Mouse (Mus musculus) limb, embryonic 13.5 days (tissue): ENCODE data around the gene Thra. TPM values are rescaled to one million over a fixed set of nuclear protein-coding genes. Genes with fewer than 3 reads are reported as not detected.

Source experiments
- ATAC-seq: fragments of 200-750 bp; cut with Nextera tagmentation; 2 replicates; pipeline ENCODE4 v1.8.0; 2017; ENCODE audit warnings: low read depth, moderate number of reproducible peaks, moderate TSS enrichment; ENCODE audit not compliant: low FRiP score
- H3K27ac ChIP-seq: fragments of 300-500 bp; sonication (generic); 2 replicates; pipeline ENCODE4 v1.5.1; 2015; ENCODE audit warnings: inconsistent platforms, mild to moderate bottlenecking, moderate library complexity
- H3K27me3 ChIP-seq: fragments of 300-500 bp; sonication (generic); 2 replicates; pipeline ENCODE4 v1.6.1; 2015; ENCODE audit warnings: mild to moderate bottlenecking, inconsistent platforms
- H3K36me3 ChIP-seq: fragments of 300-500 bp; sonication (generic); 2 replicates; pipeline ENCODE4 v1.6.1; 2015; ENCODE audit warnings: inconsistent platforms, mild to moderate bottlenecking, moderate library complexity
- H3K4me1 ChIP-seq: fragments of 300-500 bp; sonication (generic); 2 replicates; pipeline ENCODE4 v1.6.1; 2015; ENCODE audit warnings: inconsistent platforms
- H3K4me2 ChIP-seq: fragments of 300-500 bp; sonication (generic); replicated peaks from 2 replicates; pipeline ENCODE4 v1.6.1; 2015; ENCODE audit warnings: inconsistent platforms, mild to moderate bottlenecking, moderate library complexity
- H3K4me3 ChIP-seq: fragments of 300-500 bp; sonication (generic); 2 replicates; pipeline ENCODE4 v1.5.1; 2015; ENCODE audit warnings: moderate library complexity, mild to moderate bottlenecking, inconsistent platforms
- H3K9ac ChIP-seq: fragments of 300-500 bp; sonication (generic); 2 replicates; pipeline ENCODE4 v1.6.1; 2015; ENCODE audit warnings: mild to moderate bottlenecking, inconsistent platforms
- H3K9me3 ChIP-seq: fragments of 300-500 bp; sonication (generic); 2 replicates; pipeline ENCODE4 v1.6.1; 2016; ENCODE audit warnings: inconsistent platforms
- WGBS: fragments of 180-500 bp; shearing (Covaris S2); methylation state at CpG from one replicate; pipeline ENCODE4 v1.1.7; 2015; 5-methylcytosine and 5-hydroxymethylcytosine counted together
- polyA plus RNA-seq: library from polyadenylated mRNA; unstranded; fragments of >200 nt; fragmentation: Nextera tagmentation; extraction: Ambion mirVana; gene quantifications from 2 replicates; pipeline ENCODE4 v1.2.1, GENCODE M21; 2015

The Thra gene
- polyA plus RNA-seq, 1 experiment from 2014 or later: 34.3 TPM

DNA sequence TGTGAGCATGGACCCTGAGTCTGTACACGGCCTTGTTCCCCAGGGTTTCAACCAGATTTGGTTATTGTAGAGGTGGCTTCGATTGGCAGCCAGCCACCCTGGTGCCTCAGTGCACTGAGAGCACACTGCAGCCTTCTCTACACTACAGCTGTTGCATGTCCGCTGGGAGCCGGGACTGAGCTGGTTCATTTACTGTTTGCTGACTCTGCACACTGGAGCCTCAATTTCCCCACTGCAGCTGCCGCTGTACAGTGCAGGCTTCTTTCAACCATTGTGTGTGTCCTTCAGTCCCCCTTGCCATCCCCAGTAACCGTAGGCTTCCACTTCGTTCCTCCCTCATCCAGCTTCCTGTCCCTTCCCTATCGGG, 429 bp upstream of the Thra start:
- no peaks in the 10 kb centered on the region for H3K27me3 ChIP-seq
- H3K4me3 ChIP-seq: peak overlapping the region; percentile 92
- H3K9ac ChIP-seq: peak overlapping the region; percentile 96
- no peaks in the 10 kb centered on the region for H3K36me3 ChIP-seq
- H3K4me1 ChIP-seq: peaks cover 42% of the 10 kb centered on the region
- ATAC-seq: no peak
- no peaks in the 10 kb centered on the region for H3K9me3 ChIP-seq
- H3K27ac ChIP-seq: peak overlapping the region; percentile 84
- 6% methylated on average over 8 of the region's 8 CpGs for WGBS
- peak overlapping the region; percentile 86 for H3K4me2 ChIP-seq

DNA sequence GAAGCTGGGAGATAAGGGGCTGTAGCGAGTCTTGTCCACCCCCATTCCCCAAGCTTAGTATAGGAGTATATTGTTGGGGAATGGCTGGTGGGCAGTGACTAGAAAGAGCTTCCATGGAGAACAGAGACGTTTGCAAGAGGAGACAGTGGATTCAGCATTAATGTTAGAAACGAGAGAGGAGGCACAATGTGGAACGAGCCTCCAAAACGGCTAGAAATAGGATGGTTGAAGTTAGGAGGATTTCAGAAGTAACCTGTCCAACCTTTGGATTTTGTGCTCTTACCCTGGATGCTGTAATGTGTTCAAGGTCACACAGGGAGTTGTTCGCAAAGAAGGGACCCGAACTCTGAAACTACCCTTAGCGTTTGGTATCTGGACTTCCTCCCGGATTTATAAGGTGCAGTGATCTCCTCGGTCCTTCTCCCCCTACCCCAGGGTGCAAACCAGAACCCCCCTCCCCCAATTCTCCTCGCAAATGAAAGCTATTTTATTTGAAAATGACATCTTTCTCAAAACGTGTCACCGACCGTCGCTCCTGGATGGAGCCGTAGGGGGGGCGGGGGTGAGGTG, 698 bp downstream of the Thra start:
- under 1% methylated on average over 17 of the region's 17 CpGs for WGBS
- no peak for ATAC-seq
- no peaks in the 10 kb centered on the region for H3K36me3 ChIP-seq
- H3K4me1 ChIP-seq: peaks cover 53% of the 10 kb centered on the region
- peak overlapping the region; percentile 86 for H3K4me2 ChIP-seq
- peak overlapping the region; percentile 96 for H3K9ac ChIP-seq
- H3K27me3 ChIP-seq: no peaks in the 10 kb centered on the region
- peak overlapping the region; percentile 92 for H3K4me3 ChIP-seq
- H3K27ac ChIP-seq: peak overlapping the region; percentile 84
- no peaks in the 10 kb centered on the region for H3K9me3 ChIP-seq

DNA sequence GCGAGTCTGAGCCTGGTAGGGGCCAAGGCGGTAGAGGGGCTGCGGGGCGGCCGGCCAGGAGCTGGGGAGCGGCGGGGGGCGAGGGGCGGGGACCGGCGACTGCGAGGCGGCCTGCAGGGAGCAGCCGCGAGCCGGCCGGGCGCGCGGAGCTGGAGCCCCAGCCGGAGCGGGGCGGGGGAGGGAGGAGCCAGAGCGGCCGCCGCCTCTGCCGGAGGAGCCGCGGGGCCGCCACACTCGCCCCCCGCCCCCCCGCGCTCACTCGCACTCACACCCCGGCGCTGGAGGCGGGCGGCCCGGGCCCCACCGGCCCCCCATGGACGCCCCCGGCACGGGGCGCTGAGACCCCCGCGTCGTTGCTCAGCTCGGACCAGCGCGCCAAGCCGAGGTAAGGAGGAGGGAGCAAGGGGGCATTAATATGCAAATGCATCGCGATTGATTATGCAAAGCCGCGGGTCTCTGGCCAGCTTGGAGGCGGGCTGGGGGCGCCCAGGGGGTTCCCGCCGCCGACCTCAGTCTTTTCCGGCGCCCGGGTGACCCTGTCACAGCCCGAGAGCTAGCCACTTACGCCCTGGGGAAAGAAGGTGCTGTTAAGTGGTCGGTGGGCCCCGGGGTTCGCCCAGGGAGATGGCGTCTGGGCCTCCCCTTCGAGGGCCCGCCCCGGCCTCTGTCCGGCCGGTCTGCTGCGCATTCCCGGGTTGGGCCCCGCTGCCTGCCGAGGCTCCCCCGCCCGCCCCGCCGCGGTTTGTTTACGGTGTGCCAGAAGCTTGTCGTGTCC, 1.4 kb downstream of the Thra start:
- under 1% methylated on average over 62 of the region's 86 CpGs for WGBS
- peaks cover 60% of the 10 kb centered on the region for H3K4me1 ChIP-seq
- peak overlapping the region; percentile 84 for H3K27ac ChIP-seq
- H3K9ac ChIP-seq: peak overlapping the region; percentile 96
- peak; percentile 82 for ATAC-seq
- H3K4me3 ChIP-seq: peak overlapping the region; percentile 92
- no peaks in the 10 kb centered on the region for H3K9me3 ChIP-seq
- no peaks in the 10 kb centered on the region for H3K36me3 ChIP-seq
- H3K4me2 ChIP-seq: peak overlapping the region; percentile 86
- H3K27me3 ChIP-seq: no peaks in the 10 kb centered on the region

DNA sequence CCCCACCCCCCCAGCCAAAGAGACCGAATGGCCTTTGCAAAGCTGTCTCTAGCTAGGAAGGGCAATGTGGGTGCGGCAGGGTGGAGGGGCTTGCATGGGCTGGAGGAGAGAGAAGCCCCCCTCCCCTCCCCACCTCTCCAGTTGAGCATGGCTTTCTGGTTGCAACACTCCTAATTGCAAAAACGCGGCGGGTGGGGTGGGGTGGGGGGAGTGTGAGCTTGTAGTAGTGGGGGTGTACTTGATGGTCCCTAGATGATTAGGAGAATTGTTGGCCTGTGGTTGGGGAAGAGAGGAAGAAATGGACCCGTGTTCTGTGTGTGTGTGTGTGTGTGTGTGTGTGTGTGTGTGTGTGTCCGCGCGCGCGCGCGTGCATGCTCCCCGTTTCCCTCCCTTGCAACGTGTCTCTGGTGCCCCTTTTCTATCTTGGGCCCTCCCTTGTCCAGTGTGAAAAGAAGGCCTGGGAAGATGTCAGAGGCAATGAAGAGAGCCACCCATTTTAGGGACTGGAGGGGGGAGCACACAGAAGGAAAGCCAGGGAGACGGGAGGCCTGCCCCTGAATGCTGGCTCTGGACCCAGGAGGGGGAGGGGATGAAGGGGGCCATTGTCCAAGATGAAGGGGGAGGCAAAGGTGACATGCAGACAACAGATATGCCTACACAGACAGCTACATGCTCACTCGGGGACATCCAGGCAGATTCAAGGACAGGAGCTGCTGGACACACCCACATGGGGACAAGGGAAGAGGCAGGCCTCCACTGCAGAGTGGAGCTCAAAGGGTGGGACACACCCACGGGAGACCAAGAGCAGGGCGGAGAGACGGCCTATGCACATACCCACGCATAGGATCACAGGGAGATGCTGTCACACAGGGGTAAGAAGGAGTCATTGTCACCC, 2.2 kb downstream of the Thra start:
- no peak for ATAC-seq
- Histone ChIP-seq H3K27me3 (no peaks in the 10 kb centered on the region), H3K4me2 (peak overlapping the region; percentile 86), H3K4me1 (peaks cover 67% of the 10 kb centered on the region), H3K9ac (peak overlapping the region; percentile 96), H3K36me3 (no peaks in the 10 kb centered on the region), H3K9me3 (no peaks in the 10 kb centered on the region), H3K27ac (peak overlapping the region; percentile 84), H3K4me3 (peak overlapping the region; percentile 92)
- 6% methylated on average over 21 of the region's 21 CpGs for WGBS

DNA sequence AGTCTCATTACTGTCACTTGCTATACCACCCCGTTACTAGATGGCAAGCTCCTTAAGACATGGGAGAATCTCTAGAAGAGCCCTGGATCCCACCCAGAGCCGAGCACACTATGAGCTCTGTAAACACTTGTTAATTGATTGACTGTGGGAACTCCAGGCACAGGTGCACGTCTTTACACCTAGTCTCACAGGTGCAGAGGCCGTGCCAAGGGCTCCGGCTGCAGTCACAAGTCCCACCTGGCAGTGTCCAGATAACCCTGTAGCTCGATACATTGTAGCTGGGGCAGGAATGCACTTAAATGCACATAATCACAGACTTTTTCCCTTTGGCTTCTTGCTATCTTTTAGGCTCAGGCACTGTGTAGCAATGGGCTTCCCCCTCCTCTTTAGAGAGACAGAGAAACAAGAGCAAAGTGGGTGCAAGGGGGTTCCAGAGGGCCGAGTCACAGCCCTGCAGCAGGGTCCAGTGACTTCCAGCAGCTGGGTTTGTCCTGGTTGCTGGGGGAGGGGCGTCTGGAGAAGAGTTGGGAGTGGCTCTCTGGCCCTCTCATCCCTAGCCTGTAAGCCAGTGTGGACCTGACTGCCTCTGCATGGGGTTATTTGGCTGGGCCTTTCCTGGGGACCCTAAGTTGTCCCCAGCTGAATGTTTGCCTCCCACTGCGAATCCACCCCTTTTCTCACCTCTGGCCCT, 3.4 kb downstream of the Thra start:
- Histone ChIP-seq H3K4me3 (peak overlapping the region; percentile 92), H3K27ac (peak overlapping the region; percentile 56; the same call in 1 of the 2 replicates), H3K9ac (peak overlapping the region; percentile 54), H3K27me3 (no peaks in the 10 kb centered on the region), H3K4me1 (peaks cover 78% of the 10 kb centered on the region), H3K36me3 (no peaks in the 10 kb centered on the region), H3K9me3 (no peaks in the 10 kb centered on the region), H3K4me2 (peak overlapping the region; percentile 86)
- ATAC-seq: no peak
- 5% methylated on average over 9 of the region's 9 CpGs for WGBS

DNA sequence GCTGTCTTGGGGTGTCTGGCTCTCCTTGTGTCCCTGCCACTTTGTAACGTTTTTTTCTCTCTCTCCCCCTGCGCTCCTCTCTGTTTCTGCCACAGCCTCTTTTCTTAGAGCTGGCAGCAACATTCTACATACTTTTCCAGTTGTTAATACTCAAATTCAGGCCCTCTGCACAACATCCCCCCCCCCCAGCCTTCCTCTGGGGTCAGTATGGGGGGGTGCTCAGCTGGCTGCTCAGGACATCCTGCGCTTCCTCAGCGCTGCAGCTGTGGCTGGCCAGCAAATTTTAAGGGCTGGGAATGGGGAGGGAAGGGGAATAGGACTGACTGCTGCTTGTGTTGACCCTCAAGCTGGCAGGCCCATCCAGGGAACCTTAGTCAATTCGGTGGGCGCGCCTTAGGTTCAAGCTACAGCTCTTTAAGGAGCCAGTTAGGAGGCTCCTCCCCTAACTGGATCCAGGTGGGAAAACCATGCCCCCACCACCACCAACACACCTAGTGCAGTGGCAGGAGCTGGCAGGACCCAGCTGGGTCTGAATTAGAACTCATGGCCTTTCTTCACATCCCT, 4.1 kb downstream of the Thra start:
- Histone ChIP-seq H3K4me3 (peak overlapping the region; percentile 92), H3K4me1 (peaks cover 86% of the 10 kb centered on the region), H3K9me3 (no peaks in the 10 kb centered on the region), H3K27me3 (no peaks in the 10 kb centered on the region), H3K4me2 (peak overlapping the region; percentile 86), H3K36me3 (no peaks in the 10 kb centered on the region), H3K9ac (peak overlapping the region; percentile 54), H3K27ac (peak overlapping the region; percentile 56; the same call in 1 of the 2 replicates)
- WGBS: 36% methylated on average over 7 of the region's 7 CpGs
- no peak for ATAC-seq

DNA sequence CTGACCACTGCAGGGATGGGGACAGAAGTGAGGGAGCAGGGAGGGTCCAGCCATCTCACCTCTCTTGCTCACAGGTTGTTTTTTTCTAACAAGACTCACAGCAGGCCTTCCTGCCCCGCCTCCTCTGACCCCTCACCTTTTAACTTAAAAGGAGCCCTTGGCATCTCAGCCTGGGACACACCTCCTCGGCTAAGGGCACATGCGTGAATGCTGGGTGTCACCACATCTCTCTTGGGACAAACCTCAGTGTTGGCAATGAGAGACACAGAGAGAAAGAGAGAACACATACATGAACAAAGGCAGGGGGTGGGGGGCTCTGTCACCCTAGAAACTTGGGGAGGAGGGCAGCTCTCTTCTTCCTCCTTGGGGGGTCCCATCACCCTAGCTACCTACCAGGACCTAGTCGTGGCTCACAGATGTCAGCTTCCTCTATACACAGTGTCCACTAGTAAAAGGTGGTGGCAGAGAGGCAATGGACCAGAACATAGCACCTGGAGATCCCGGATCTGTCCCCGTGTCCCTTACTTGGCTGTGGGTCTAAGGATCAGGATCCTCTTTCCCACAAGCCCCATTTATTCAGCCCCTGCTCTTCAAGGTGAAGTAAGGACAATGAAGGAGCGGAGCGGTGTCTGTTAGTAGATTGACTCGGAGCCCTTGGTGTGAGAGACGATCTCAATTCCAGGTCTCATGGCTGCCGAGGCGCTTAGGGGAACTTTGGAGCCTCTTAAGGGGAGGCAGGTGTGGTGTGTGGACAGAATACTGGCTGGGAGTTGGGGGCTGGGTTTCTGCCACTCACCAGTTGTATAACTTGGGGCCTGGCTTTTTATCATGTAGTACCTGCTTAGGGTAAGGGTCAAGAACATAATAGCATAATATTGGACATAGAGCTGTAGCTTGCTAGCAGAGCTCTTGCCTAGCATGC, 5.8 kb downstream of the Thra start:
- Histone ChIP-seq H3K27ac (peak overlapping the region; percentile 69; the same call in 1 of the 2 replicates), H3K9ac (peak overlapping the region; percentile 25; the same call in 1 of the 2 replicates), H3K9me3 (no peaks in the 10 kb centered on the region), H3K36me3 (no peaks in the 10 kb centered on the region), H3K27me3 (no peaks in the 10 kb centered on the region), H3K4me1 (peaks cover 87% of the 10 kb centered on the region), H3K4me2 (peak overlapping the region; percentile 59), H3K4me3 (no peak overlapping the region)
- WGBS: 40% methylated on average over 12 of the region's 12 CpGs
- ATAC-seq: no peak

DNA sequence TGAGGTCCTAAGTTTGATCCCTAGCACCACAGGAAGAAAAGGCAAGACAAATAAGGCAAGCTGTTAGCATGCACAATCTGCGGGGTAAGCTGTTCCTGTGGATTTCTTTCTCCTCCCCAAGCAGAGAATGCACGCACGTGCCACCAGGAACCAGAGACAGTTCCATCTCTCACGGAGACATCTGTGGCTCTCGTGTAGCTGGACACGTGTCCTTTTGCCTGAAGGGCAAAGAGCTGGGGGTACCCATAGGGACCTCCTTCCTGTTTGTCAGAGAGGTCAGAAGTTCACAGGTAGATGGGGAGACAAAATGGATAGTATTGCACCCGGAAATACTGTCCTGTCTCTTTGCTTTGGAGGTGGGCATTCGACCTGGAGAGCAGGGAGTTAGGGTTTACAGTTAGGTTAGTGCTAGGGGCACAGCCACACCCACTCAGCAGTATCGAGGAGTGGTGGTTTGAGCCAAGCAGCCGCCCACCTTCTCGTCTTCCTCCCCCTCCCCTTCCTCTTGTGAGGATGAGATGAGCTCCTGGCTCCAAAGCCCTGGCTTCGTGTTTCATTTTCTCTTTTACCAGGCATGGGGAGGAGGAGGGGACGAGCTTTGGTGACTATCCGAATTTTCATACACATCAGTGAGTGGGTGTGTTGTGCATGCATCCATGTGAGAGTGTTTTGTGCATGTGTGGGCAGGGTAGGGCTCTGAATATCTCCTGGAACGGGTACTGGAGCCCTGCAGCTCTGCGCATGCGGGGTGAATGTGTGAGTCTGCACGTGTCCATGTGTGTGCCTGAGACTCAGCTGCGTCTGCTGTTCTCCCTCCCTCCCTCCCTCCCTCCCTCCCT, 6.6 kb downstream of the Thra start:
- Histone ChIP-seq H3K9me3 (no peaks in the 10 kb centered on the region), H3K36me3 (no peaks in the 10 kb centered on the region), H3K9ac (peak overlapping the region; percentile 25; the same call in 1 of the 2 replicates), H3K4me3 (peak overlapping the region; percentile 26), H3K4me1 (peaks cover 93% of the 10 kb centered on the region), H3K4me2 (peak overlapping the region; percentile 59), H3K27me3 (no peaks in the 10 kb centered on the region), H3K27ac (peak overlapping the region; percentile 69)
- WGBS: 7% methylated on average over 19 of the region's 19 CpGs
- ATAC-seq: peak; percentile 81

DNA sequence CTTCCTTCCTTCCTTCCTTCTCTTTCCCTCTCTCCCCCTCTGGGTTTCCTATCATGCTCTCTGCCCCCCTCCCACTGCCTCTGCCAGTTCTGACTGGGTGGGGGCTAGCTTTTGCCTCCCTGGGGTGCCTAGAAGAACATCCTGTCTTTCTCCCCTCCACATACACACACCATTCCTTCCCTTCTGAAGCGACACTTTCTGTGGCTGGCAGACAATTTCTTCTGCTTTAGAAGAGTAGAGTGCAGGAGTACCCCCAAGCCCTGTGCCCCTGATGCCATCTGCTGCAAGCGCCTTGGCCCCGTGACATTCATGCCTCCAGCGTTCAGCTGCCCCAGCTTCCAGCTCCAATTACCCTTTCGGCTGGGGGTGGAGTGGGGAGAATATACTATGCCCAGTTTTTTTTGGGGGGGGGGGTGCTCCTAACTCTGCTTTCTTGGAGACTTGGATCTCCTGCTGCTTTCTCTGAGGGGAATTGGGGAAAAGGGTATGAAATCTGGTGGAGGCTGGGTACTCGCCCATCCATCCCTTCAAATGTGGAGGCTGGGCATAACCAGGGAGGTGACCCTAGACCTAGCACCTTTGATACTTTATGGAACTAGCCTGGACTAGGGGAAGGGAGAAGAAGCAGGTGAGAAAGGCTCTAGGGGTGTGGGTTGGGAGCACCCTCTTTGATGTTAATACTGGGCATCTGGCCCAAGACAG, 7.5 kb downstream of the Thra start:
- Histone ChIP-seq H3K27ac (peak overlapping the region; percentile 84), H3K4me3 (peak overlapping the region; percentile 5; the same call in 1 of the 2 replicates), H3K4me1 (peaks cover 98% of the 10 kb centered on the region), H3K27me3 (no peaks in the 10 kb centered on the region), H3K9me3 (no peaks in the 10 kb centered on the region), H3K9ac (no peak overlapping the region), H3K36me3 (no peaks in the 10 kb centered on the region; the same call in 1 of the 2 replicates), H3K4me2 (peak overlapping the region; percentile 59)
- no peak for ATAC-seq
- 22% methylated on average over 6 of the region's 6 CpGs for WGBS
